Mouse (Mus musculus): ENCODE results near the gene Gm29423.
"Not testable (repeated sequence)": the region's sequence is repeated elsewhere in the genome, so short reads cannot be mapped to it uniquely, and the experiment has no call there.

Gm29423 gene

GRCm38 (mm10) chrY:70303187-70303586, at the start of gene Gm29423, which contains the start of gene Gm29644:
TSS of gene Gm29423 (minus strand) at chrY:70303287.
TSS of gene Gm29644 (minus strand) at chrY:70303343.
- DNase-seq (ENCODE audit: low spot score in 2 of 2) = not testable (repeated sequence)

- DNase-seq (ENCODE audit: low spot score in 2 of 2) = not testable (repeated sequence)
Observed at GRCm38 (mm10) chrY:70273542-70273941, 29.5 kb downstream of the Gm29423 start, which contains the start of gene Gm21118. TSS of gene Gm21118 (minus strand) at chrY:70273642.

Measured in urinary bladder, adult 18-20 months (tissue).